Mouse (Mus musculus) lung, embryonic 14.5 days (tissue): ENCODE data around the gene Styxl1. TPM values are rescaled to one million over a fixed set of nuclear protein-coding genes. Genes with fewer than 3 reads are reported as not detected.

Experiments used
- ATAC-seq: fragments of 200-750 bp; cut with Nextera tagmentation; 2 replicates; pipeline ENCODE4 v1.8.0; 2017; ENCODE audit warnings: mild to moderate bottlenecking, moderate TSS enrichment, moderate library complexity; ENCODE audit not compliant: insufficient read depth
- DNase-seq: peaks from one replicate; pipeline ENCODE4 v3.0.0-alpha.2; 2015
- H3K27ac ChIP-seq: fragments of 300-500 bp; sonication (generic); 2 replicates; pipeline ENCODE4 v1.5.1; 2014; ENCODE audit warnings: low read depth, mild to moderate bottlenecking, moderate library complexity
- H3K27me3 ChIP-seq: fragments of 300-500 bp; sonication (generic); 2 replicates; pipeline ENCODE4 v1.6.1; 2014; ENCODE audit warnings: low read length, control low read depth; ENCODE audit not compliant: insufficient read depth
- H3K36me3 ChIP-seq: fragments of 300-500 bp; sonication (generic); 2 replicates; pipeline ENCODE4 v1.6.1; 2014; ENCODE audit warnings: control low read depth; ENCODE audit not compliant: insufficient read depth
- H3K4me1 ChIP-seq: fragments of 300-500 bp; sonication (generic); 2 replicates; pipeline ENCODE4 v1.6.1; 2014; ENCODE audit warnings: antibody characterized with exemption, control low read depth; ENCODE audit not compliant: insufficient read depth
- H3K4me2 ChIP-seq: fragments of 300-500 bp; sonication (generic); 2 replicates; pipeline ENCODE4 v1.6.1; 2014; ENCODE audit warnings: mild to moderate bottlenecking
- H3K4me3 ChIP-seq: fragments of 300-500 bp; sonication (generic); 2 replicates; pipeline ENCODE4 v1.5.1; 2014; ENCODE audit warnings: low read depth, low read length
- H3K9ac ChIP-seq: fragments of 300-500 bp; sonication (generic); 2 replicates; pipeline ENCODE4 v1.6.1; 2014
- H3K9me3 ChIP-seq: fragments of 300-500 bp; sonication (generic); 2 replicates; pipeline ENCODE4 v1.6.1; 2016; ENCODE audit warnings: low read depth, low read length, control low read depth
- CTCF ChIP-seq: IDR thresholded peaks from 2 replicates; pipeline ENCODE4 v1.5.1; 2016; ENCODE audit warnings: antibody characterized with exemption, low read depth
- WGBS: fragments of 180-500 bp; shearing (Covaris S2); extraction: QIAGEN DNeasy Blood & Tissue Kit; methylation state at CpG from one replicate; pipeline ENCODE4 v1.1.7; 2014; 5-methylcytosine and 5-hydroxymethylcytosine counted together
- polyA plus RNA-seq: library from polyadenylated mRNA; unstranded; fragments of >200 nt; fragmentation: Nextera tagmentation; extraction: Ambion mirVana; gene quantifications from 2 replicates; pipeline ENCODE4 v1.2.1, GENCODE M21; 2014

Styxl1 gene
- polyA plus RNA-seq, 1 experiment from 2014 or later: not detected

DNA sequence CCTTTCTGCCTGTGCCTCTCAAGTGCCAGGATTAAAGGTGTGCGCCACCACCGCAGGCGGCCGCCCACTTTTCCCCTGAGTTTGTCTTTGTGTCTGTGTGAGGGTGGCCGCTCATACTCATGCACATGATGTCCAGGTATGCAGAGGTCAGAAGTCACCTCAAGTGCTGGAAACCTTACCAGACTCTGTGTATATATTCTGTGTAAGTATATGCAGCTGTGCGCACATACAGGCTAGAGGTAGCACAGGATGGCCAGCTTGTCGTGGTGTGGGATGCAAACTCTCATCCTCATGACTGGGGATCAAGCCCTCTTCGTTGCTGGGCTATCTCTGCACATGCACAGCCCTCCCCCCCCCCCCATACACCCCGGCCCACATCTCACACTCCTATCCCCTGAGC lies 50.3 kb downstream of the Styxl1 start:
- H3K27me3 ChIP-seq: no peaks in the 10 kb centered on the region
- DNase-seq (no peak), ATAC-seq (no peak)
- WGBS: 80% methylated on average over 9 of the region's 9 CpGs
- H3K4me1 ChIP-seq: peaks cover 15% of the 10 kb centered on the region
- no peaks in the 10 kb centered on the region for H3K9me3 ChIP-seq
- no peak overlapping the region for H3K27ac ChIP-seq
- no peak overlapping the region for H3K9ac ChIP-seq
- TF ChIP-seq CTCF: no peak
- no peak overlapping the region for H3K4me3 ChIP-seq
- H3K36me3 ChIP-seq: peaks cover 39% of the 10 kb centered on the region
- no peak overlapping the region for H3K4me2 ChIP-seq

DNA sequence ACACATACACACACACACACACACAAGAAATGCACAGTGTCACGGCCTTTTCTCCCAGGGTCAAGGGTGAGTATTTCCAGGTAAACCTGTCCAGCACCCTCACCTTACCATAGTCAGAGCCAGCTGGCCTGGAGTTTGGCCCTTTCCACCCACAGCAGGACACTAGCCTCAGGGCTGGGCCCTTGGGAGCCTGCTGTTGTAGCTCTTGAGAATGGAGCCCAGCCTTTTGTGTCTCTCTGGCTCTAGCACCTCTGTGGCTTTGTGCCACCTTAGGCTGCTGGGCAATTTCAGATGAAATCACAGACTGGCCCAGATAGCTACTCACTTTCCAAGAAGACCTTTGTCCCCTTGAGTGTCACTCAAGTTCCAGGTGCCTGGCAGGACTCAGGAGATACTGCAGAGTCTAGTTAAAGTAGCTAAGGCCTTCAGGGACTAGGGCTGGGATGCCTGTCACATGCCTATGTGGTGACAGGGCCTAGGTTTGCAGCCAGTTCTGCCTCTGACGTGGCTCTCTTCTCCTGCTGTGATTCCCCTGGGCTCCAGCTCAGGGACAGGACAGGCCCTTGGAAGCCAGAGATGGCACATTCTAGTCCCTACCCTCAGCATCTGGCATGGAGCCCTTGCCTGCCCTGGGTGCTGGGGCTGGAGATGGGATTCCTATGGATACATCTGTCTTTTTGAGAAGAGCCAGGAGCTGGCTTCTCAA lies 51.4 kb downstream of the Styxl1 start:
- no peaks in the 10 kb centered on the region for H3K27me3 ChIP-seq
- H3K4me3 ChIP-seq: no peak overlapping the region
- peaks cover 29% of the 10 kb centered on the region for H3K36me3 ChIP-seq
- no peaks in the 10 kb centered on the region for H3K9me3 ChIP-seq
- no peak for DNase-seq
- peaks cover 19% of the 10 kb centered on the region for H3K4me1 ChIP-seq
- no peak for ATAC-seq
- 87% methylated on average over 2 of the region's 2 CpGs for WGBS
- no peak overlapping the region for H3K27ac ChIP-seq
- H3K4me2 ChIP-seq: no peak overlapping the region
- no peak for TF ChIP-seq CTCF
- H3K9ac ChIP-seq: no peak overlapping the region

DNA sequence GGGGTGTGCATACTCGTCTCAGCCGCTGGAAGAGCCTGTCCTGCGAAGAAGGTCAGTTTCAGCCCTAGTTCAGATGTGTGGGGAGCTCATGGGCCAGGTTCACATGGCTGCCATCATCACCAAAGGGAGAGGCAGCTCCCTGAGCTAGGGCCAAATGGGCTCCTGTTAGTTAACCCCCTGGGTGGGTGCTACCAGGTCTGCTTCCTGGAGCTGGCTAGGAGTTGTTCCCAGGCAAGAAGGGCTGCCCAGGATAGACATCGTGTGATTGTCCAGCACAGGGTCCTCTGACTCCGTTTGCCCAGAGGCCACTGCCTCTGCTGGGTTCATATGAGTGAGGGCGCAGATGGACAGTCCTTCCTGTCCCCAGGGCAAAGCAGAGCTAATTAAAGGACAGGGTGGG lies 52.2 kb downstream of the Styxl1 start:
- H3K36me3 ChIP-seq: peaks cover 21% of the 10 kb centered on the region
- H3K27ac ChIP-seq: peak overlapping the region; percentile 86; the same call in 1 of the 2 replicates
- no peaks in the 10 kb centered on the region for H3K9me3 ChIP-seq
- ATAC-seq (peak; percentile 3; the same call in 1 of the 2 replicates), DNase-seq (no peak)
- H3K4me2 ChIP-seq: peak overlapping the region; percentile 50
- 0 out of 2 replicates have a peak overlapping the region, but pooled peaks have one; percentile 15 for H3K4me3 ChIP-seq
- peak overlapping the region; percentile 32 for H3K9ac ChIP-seq
- H3K4me1 ChIP-seq: peaks cover 19% of the 10 kb centered on the region
- 36% methylated on average over 6 of the region's 6 CpGs for WGBS
- TF ChIP-seq CTCF: no peak
- H3K27me3 ChIP-seq: no peaks in the 10 kb centered on the region

DNA sequence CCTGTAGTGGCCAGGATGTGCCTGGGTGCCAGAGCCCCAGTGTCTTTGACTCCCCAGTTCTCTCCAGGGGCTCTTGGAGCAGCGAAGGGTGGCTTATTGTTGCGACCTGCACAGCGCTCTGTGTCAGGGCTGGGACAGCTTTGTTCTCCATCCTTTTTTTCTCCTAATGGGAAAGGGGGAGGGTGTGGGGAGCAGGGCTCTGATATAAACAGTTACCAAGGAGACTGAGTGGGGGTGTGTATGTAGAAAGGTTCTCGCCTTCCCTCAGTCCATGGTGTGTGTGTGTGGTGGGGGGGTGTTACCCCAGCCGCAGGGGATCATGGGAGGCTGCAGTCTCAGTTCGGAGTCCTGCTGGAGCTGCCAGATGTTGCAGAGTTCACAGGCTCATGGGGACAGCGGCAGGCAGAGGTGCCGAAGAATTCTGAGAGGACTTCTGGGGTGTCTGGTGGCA lies 52.8 kb downstream of the Styxl1 start:
- no peaks in the 10 kb centered on the region for H3K9me3 ChIP-seq
- peaks cover 15% of the 10 kb centered on the region for H3K36me3 ChIP-seq
- peak; percentile 89 for ATAC-seq
- peak; percentile 79 for DNase-seq
- H3K9ac ChIP-seq: peak overlapping the region; percentile 32; the same call in 1 of the 2 replicates
- WGBS: 16% methylated on average over 8 of the region's 8 CpGs
- 0 out of 2 replicates have a peak overlapping the region, but pooled peaks have one; percentile 15 for H3K4me3 ChIP-seq
- no peak for TF ChIP-seq CTCF
- H3K4me2 ChIP-seq: peak overlapping the region; percentile 50
- peak overlapping the region; percentile 86 for H3K27ac ChIP-seq
- no peaks in the 10 kb centered on the region for H3K27me3 ChIP-seq
- H3K4me1 ChIP-seq: peaks cover 19% of the 10 kb centered on the region

DNA sequence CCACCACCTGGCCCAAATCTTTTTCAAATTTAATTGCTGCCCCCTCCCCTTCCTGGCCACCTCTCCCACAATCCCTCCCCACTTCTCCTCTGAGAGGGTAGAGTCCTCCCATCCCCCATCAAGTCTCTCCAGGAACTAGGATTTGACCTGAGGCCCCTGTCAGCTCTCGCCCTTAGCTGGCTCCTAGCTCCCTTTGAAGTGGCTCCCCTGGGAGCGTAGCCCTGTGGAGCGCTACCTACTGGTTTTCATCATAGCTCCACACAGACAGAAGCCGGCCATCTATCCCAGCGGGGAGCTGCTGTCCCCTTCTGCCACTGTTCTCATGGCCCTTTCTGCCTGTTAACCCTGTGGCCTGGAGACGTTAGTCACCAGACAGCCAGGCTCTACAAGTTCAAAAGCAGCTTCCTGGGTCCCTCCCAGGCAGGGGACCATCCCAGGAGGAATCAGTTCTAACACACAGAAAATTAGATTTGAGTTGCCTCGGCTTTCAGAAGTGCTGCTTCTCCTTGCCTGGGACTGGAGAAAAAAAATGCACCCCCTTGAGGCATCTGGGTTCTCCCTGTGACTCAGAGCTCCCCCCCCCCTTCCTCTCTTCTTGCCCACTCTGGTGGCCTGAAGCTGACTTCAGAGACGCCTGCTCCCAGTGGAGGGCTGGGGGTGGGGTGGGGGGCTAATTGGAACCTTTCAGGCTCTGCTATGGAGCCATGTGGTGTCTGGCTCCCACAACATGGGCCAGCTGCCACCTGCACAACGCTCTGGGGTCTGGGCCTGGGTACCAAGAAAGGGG lies 53.5 kb downstream of the Styxl1 start:
- peak overlapping the region; percentile 32; the same call in 1 of the 2 replicates for H3K9ac ChIP-seq
- no peaks in the 10 kb centered on the region for H3K27me3 ChIP-seq
- H3K4me2 ChIP-seq: peak overlapping the region; percentile 50
- H3K27ac ChIP-seq: peak overlapping the region; percentile 86
- H3K9me3 ChIP-seq: no peaks in the 10 kb centered on the region
- no peak for TF ChIP-seq CTCF
- H3K4me1 ChIP-seq: peaks cover 19% of the 10 kb centered on the region
- WGBS: 18% methylated on average over 9 of the region's 9 CpGs
- no peak overlapping the region for H3K4me3 ChIP-seq
- ATAC-seq (peak; percentile 48), DNase-seq (peak; percentile 19)
- peaks cover 8% of the 10 kb centered on the region for H3K36me3 ChIP-seq

DNA sequence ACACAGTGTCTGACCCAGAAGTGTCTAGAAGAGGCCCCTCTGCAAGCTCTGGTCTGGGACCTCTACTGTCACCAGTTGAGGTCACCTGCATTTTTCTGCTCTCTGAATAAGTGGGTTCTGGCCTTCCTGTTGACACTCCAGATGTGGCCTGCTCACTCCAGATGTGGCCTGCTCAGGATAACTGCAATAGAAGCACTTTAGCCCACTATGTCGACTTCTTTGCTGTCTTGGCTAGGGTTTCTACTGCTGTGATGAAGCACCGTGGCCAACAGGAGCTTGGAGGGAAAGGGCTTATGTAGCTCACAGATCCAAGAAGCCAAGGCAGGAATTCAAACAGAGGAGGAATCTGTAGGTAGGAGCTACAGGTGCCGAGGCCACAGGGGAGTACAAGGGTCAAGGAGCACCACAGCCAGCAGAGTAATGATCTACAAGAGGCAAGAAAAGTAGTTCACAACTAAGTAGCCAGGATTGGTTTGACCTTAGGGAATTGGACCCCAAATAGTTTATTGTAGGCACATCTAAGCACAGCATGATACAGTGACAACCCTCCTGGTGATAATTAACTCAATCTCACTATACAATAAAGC lies 54.9 kb downstream of the Styxl1 start:
- Histone ChIP-seq H3K27ac (no peak overlapping the region), H3K4me2 (no peak overlapping the region), H3K36me3 (no peaks in the 10 kb centered on the region), H3K9me3 (no peaks in the 10 kb centered on the region), H3K9ac (no peak overlapping the region), H3K4me1 (peaks cover 19% of the 10 kb centered on the region), H3K4me3 (no peak overlapping the region), H3K27me3 (no peaks in the 10 kb centered on the region)
- ATAC-seq (no peak), DNase-seq (no peak)
- WGBS: 43% methylated on average over 3 of the region's 3 CpGs
- TF ChIP-seq CTCF: no peak
